Mouse (Mus musculus) urinary bladder, postnatal 36 days (tissue): ENCODE results near the gene Adgrd1.
A peak's percentile ranks its signal among the peaks of the same experiment; 100 is the strongest.

ENCODE experiments used
- DNase-seq, 2 experiments: peaks; one replicate each; pipeline ENCODE4 v3.0.0; 2022; ENCODE audit warnings: low spot score in 2 of 2, mixed read lengths in 1 of 2

The Adgrd1 gene

DNA sequence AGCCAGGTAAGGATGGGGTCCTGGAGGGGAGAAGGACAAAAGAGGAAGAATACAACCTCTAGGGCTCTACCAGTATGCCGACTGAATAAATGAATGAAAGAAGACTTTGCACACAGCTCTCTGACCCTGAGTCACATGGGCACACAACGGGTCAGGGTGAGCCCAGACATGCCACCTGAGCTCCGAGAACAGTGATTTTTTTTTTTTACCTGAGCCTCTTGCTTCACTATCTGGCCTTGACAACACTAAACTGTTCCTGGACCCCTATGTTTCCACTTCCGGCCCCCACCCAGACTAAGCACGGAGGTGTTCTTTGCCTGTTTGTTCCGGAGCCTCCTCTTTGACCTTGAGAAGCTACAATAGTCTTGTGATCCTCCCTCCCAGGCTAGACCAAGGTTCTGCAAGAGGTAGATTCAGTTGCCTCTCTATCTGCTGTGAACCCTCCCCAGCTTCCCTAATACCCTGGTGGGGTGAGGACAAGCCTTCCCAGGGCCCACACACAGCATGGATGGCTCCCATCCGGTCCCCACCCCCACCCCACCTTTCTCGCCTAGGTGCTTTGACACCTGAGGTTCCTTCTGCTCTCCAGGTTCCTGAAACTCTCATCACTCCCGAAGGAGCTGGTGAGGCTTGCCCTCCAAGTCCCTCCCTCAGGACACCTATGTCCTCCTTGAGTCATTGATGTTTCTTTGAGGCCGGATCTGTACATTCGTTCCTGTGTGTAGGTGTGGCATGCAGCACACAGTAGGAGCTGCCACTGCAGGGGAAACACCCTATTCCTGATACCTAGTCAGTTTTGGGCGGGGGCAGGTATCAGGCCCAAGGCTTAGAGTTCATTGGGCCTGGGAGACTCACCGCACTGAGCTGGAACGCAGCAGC is 58.7 kb downstream of the Adgrd1 start:
- no peak for DNase-seq

DNA sequence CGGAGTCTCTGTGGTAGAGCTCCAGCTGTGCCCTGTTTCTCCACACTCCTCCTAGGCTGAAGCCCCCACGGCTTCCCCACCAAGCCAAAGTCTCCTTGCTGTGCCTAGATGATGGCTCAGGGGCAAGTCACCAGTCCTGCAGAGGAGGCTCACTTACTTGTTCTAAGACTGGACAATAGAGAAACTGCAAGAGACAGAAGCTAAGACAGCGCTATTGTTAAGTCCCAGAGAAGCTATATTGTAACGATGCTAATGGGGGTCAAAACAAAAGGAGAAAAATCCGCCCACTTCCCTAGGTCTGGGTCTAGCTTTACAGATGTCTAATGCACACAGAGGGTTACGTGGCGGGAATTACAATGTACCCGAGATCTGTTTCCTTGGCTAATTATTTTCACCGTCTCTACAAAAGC is 59.4 kb downstream of the Adgrd1 start:
- no peak for DNase-seq

DNA sequence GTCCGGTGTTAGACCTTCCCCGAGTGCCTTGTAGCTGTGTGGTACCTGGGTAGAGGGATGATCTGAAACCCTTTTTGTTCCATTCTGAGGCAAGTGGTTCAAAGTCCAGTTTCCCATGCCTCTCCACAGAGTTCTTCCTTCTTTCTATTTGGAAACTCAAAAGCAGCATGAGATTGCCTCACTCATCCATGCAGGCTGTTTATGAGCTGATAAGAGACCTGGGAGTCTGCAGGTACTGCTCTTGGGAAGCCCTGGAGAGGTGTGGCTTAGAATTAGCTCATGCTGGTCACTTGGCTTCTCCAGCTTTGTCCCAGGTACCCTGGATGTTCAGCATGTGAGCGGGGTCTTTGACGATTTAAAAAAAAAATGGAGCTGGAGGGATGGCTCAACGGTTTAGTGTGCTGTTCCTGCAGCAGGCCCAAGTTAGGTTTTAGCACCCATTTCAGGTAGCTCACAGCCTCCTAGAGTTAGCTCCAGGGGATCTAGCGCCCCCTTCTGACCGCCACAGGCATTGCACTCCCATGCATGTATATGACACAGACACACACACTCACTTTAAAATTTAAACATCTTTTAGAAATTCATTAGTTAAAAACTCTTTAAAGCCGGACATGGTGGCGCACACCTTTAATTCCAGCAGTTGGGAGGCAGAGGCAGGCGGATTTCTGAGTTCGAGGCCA is 65.0 kb downstream of the Adgrd1 start:
- DNase-seq, result no peak

DNA sequence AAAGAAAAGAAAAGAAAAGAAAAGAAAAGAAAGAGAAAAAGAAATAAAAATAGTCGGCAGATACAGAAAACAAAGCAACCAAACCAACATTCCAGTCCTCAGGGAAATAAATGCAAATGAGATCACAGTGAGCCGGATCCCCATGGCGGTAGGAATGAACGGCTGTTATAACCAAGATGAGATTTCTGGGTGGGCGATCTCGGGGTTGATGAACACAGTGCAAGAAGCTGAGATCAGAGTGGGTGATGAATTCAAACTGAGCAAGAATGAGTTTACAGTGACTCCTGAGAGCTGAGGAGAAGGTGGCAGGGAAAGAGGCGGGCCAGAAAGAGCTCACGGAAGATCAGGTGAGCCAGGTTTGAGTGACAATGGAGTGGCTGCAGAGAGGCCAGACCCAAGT is 66.9 kb downstream of the Adgrd1 start:
- no peak for DNase-seq

DNA sequence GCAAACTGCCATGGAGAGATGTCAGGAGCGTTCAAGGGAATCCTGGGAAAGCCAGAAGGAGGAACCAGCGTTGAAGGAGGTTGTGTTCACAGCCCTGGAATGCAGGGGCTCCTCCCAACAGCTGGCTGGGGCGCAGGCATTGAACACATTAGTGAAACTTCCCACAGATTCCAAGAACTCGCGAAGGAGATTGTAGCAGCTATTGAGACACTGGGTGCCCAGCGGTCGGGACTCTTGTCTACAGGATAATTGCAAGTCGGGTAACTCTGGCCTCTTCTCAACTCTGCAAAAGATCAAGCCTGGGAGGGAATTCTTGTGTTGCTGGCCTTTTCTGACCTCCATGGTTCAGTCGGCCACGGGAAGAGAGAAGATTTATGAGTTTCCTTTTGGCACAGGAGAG is 67.5 kb downstream of the Adgrd1 start:
- DNase-seq, result peak; percentile 35 to 63

DNA sequence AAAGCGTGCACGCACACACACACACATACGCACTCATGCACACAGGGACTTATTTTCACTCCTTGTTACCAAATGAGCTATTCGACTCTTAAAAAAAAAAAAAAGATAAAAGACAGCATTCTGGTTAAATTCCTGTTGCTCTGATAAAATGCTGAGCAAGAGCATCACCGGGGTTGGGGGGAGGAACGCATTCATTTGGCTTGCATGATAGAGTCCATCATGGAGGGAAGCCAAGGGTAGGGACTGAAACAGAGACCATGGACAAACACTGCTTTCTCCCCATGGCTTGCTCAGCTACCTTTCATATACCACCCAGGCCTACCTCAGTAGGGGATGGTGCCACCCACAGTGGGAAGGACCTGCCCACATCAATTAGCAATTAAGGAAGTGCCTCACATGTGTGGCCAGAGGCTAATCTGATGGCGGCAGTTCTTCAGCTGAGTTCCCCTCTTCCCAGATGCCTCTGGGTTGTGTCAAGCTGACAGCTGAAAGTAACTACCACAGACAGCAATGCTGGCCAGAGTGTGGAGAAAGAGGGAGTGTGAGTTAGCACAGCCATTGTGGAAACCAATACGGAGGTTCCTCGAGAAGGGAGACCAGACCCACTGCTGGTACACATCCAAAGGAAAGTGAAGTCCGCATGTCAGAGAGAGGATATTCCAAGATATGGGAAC is 68.5 kb downstream of the Adgrd1 start:
- no peak for DNase-seq

DNA sequence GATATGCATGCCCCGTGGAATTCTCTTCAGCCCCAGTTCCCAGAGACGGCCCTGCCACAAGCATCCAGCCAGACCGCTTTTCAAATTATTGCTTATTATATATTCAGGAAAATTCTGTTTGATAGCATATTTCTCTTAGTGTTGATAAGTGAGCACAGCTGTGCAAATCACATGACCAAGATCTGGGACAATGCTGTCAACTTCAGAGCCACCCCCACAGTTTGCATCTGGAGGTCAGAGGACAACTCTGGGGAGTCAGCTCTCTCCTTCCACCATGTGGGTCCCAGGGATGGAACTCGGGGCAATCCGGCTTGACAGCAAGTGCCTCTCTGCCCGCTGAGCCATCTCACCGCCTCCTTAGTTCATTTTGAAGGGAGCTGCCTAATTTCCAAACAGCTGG is 69.0 kb downstream of the Adgrd1 start:
- DNase-seq, result no peak

DNA sequence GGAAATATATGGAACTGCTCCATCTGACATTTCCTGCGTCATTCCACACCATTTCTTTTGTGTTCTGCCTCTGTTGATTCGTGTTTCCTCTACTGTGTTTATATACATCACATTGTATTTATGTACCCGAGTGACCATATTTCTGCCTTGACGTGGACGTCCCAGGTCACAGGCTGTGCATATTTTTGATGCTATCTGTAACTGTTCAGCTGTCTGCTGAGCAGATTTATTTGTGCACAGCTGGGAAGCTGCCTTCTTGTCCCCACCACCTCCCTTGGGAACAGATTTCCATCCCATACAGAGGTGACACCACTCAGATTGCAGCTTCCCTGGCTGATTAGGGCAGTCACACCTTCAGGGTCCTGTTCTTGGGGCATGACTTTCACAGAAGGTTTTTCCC is 72.5 kb downstream of the Adgrd1 start:
- DNase-seq, result no peak

DNA sequence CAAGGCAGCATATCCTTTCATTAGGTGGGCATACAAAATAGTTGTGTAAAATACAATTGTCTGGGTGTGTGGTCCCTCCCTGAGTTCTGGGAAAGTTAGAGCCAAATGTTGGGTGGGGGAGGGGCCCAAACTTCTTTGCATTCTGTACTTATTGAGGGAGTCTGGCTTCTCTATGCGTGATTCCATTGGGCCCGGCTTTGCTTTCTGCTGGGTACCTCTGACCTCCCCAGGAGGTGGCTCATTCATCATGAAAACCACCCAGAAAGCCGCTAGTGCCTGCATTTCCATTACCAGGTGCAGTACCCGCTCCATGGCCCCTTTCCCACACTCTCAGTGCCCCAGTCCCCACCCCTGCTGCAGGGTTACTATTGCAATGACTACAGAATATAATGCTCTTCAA is 73.0 kb downstream of the Adgrd1 start:
- no peak for DNase-seq

DNA sequence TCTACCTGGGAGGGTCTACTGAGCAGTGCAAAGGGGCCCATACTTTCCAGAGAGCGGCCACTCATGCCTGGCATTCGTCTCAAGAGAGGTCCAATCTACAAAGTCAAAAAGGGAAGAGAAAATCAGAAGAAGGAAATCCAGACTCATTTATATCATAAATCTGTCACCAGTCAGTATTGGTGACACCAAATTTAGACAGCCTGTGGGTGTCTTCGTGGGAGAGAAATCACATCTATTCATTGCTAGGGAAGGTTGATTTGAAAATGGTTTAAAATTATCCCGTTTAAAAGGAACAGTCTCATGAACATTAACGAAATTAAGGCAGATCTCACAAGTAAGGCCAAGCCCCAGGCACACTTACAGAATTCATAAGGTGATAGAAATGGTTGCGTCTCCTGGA is 76.0 kb downstream of the Adgrd1 start:
- DNase-seq, result no peak

DNA sequence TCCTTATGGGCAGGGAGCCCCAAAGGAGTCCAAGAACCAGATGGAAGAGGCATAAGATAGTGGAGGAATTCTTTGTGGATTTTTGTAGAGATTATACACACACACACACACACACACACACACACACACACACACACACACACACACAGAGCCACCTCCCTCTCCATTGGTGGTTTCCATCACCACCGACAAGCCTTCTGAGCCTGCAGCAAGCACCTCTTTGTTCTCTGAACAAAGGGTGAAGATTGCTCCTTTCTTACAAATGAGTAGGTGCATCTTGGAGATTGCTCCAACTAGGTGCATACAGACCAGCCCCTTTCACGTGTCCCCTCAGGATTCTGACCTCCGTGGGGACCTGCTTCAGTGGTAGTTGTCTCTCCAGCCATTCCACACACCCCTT is 79.4 kb downstream of the Adgrd1 start:
- DNase-seq, result no peak

DNA sequence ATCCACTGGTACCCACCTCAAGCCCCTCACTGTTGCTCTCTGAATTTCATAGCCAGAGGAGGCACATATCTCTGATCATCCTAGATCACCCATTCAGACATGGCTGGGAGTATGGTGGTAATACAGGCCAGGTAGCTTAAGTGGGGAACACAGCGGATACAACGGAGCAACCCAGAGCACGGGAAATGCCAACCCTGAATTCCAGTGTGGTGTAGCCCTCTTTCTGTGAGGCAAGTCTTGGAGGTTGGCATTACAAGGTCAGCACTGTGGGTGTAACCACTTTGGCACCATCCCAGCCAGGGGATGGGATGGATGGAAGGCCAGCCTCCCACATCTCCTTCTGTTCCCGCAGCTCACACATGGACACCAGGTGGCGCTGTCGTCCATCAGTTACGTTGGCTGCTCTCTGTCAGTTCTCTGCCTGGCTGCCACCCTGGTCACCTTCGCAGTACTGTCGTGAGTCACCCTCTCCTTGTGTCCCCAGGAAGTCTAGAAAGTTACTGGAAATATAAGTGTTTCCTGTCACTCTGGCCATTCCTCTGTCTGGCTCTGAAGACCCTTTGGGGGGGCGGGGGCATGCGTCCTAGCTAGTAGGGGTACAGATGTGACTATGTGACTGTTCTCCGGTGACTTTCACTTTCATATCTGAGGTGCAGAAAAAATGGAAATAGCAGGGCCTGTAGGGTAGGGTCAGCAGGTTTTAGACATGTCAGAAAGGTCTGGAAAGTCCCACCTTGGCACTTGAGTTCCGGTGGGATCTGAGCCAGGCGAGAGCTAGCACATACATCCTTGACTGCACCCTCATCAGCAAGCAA is 81.4 kb downstream of the Adgrd1 start:
- peak; percentile 77 to 85 for DNase-seq

DNA sequence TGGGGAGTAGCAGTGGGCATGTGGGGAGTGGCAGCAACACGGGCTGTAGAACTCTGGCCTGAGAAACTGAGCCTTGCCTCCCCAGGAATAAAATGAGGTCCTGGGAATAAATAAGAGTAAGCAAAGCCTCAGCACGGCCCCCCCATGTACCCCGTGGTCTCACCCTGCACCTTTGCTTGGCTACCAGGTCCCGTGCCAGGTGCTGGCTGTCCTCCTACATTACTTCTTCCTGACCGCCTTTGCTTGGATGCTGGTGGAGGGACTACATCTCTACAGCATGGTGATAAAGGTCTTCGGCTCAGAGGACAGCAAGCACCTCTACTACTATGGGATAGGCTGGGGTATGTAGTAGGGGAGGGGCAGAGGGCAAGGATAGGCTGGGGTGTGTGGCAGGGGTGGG is 82.8 kb downstream of the Adgrd1 start:
- DNase-seq, result no peak

DNA sequence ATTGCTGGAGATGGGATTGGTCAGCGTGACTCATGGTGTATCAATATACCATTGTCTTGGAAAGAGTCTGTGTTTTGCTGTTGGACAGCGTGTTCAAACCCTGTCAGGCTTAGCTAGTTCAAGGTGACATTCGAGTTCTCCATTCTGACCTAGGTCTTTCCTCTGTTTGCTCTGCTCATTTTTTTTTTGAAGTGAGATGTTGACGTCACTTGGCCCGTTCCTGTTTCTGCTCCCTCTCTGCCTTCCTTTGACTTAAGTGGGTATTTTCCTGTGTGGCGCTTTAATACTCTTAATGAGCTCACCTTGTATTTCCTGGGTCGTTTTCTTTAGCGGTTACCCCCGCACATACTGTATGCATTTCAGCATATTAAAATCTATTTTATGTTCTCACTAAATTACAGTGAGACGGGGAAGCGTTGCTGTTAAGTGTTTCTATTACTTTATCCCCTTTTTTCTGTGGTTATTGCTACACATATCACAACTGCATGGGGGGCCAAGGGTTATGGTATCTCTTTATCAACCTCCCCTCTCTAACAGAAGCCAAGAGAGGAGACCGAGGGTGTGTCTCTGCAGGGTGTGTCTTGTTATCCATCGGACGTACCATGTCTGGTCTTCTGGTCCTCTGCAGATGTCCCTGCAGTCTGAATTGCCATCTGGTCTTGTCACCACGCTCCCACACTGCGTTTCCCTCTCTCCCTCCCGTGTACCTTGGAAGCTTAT is 83.6 kb downstream of the Adgrd1 start:
- DNase-seq, result no peak

DNA sequence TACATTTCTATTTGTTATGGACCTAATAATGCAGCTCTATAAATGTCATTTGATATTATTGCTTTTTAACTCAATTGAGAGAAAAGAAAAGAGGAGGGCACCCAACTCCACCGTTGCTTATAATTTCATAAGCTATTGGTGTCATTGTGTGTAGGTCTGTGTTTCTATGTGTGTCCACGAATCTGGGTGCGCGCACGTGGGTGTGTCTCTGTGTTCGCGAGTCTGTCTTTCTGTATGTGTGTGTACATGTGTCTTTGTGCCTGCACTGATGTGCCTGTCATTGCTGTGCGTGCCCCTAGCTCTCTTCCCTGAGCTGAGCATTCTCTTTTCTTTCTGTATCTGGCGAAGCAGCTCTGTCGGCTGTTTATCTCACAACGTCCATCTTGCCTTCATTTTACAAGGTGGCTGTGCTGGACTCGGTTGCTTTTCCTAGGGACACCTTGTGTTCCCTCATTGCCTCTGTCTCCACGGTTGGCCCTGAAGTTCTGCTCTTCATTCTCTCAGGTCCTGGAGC is 84.2 kb downstream of the Adgrd1 start:
- no peak for DNase-seq

DNA sequence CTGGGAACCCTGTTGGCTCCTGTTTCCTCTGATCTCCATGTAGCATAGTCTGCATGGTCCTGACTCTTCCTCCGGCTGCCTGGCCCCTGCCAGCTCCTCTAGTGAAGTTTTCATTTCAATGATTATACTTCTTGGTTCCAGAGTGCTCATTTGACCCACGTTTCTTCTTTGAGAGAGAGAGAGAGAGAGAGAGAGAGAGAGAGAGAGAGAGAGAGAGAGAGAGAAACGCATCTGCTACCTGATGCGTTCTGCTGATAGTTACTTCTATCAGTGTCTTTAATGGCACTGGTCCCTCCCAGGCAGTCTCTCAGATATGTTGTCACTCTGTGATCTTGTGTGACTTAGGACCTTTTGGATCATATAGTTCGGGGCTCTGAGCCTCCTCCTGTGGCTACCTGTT is 84.9 kb downstream of the Adgrd1 start:
- no peak for DNase-seq

DNA sequence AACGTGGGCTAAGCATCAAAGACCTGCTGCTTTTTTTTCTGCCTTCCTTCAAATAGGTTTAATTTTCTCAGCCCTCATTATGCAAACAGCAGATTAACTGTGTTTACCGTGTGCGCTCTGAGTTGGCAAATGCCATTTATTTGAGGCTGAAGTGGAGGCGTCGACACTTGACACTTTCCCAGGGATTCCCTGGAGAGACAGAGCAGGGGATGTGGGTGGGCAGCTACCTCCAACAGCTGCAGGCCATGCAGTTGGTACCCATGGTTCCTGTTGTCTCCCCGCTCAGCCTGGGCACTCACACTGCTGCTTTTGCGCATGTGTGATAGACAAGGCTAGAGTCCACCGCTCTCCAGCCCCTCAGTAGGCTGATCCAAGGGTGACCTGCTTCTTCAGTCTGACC is 86.0 kb downstream of the Adgrd1 start:
- DNase-seq, result no peak

DNA sequence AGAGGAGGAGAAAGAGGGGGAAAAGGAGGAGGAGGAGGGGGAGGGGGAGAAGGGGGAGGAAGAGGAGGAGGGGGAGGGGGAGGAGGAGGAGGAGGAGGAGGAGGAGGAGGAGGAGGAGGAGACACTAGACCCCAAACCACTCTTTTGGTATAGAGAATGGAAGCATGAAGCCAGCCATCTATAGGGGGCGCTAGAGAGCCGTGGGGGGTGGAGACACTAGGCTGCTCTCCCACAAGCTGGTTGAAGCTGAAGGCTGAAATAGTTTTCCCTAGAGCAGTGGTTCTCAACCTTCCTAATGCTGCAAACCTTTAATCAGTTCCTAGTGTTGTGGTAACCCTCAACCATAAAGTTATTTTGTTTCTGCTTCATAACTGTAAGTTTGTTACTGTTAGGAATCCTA is 89.7 kb downstream of the Adgrd1 start:
- no peak for DNase-seq

DNA sequence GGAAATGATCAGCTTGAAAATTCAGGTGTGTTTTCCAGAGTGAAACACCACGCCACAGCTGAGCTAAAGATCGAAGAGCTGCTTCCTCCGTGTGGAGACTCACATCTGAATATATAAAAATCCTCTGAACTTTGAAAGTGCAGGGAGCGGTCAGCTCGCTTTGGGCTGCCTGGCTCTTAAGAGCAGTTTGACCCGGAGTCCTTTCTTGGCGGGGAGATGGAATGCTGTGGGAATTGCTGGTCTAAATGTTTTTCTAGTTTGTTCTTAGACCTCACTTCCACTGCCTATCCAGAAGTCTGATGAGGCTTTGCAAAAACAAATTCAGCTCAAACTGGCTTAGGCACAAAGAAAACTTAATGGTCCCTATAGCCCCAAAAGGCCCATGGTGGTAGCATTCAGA is 90.4 kb downstream of the Adgrd1 start:
- DNase-seq, result no peak

DNA sequence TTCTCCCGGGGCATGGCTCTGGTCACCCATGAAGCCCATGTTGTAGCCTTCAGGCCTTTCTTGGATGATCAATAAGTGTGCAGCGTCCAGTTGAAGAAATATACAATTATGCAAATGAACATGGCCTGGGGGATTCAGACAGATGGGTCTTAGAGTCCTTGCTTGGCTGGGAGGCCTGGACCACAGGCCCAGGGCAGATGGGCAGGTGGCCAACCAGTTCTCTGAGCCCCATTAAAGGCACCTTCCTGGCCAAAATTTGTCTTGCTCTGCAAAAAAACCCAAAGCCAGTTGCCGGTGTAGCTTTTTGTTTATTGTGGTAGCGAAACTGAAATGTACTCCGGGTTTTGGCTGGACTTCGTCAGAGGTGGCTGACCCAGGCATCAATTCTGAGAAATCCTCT is 92.5 kb downstream of the Adgrd1 start:
- no peak for DNase-seq

DNA sequence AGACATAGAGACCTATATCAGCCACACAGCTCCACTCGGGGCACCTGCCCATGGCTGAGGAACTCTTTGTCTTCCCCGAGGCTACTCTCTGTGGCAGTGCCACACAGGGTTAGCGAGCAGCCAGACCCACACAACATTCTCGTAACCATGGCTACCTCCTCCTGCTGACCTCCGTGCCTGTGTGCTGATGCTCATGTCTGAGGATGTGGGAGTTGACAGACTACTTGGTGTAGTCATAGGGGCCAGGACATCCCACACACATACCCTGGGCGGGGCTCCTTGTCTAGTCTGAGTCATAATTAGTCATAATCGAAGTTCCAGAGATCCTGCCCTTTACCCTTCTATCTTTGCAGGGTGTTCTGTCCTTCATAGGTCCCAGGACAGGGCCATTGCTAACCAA is 93.5 kb downstream of the Adgrd1 start:
- DNase-seq, result peak in 1 of 2 experiments; percentile 24
